In genomic region chr13:21786189-21786898, GRCm38 (mm10) we compare ENCODE assay signal across 8 mouse cellular contexts. TPM values are rescaled to one million over a fixed set of nuclear protein-coding genes. Genes with fewer than 3 reads are reported as not detected.
DNase-seq lines count a peak whose midpoint lies in the region; ATAC-seq and TF ChIP-seq lines count a peak whose summit lies in the region.

No protein-coding gene starts in this region.

- no peak for TF ChIP-seq POLR2A in thymus, adult 2 months (IDR thresholded peaks at IDR 0.05; ENCODE audit: control insufficient read depth, extremely low read depth, insufficient read depth, low read length, poor library complexity)

- no peaks in the 10 kb centered on the region for H3K27me3 ChIP-seq in thymus, adult 2 months (ENCODE audit: control insufficient read depth, insufficient read depth, low read length)
- no peaks in the 10 kb centered on the region for H3K27me3 ChIP-seq in embryonic facial prominence, embryonic 13.5 days
- no peaks in the 10 kb centered on the region for H3K27me3 ChIP-seq in intestine, embryonic 15.5 days (replicated peaks)
- no peaks in the 10 kb centered on the region for H3K27me3 ChIP-seq in neural tube, embryonic 11.5 days (ENCODE audit: control insufficient read depth, insufficient read depth, low read length)

- TF ChIP-seq CTCF in thymus, adult 2 months (IDR thresholded peaks at IDR 0.05; ENCODE audit: borderline replicate concordance, control insufficient read depth, extremely low read depth, insufficient read depth, low read length, poor library complexity), result no peak

- peaks cover 8% of the 10 kb centered on the region for H3K4me1 ChIP-seq in thymus, adult 2 months (replicated peaks; ENCODE audit: control insufficient read depth, insufficient read depth, low read length)
- peaks cover 38% of the 10 kb centered on the region for H3K4me1 ChIP-seq in embryonic facial prominence, embryonic 13.5 days
- H3K4me1 ChIP-seq in intestine, embryonic 15.5 days (replicated peaks), result peaks cover 23% of the 10 kb centered on the region
- peaks cover 18% of the 10 kb centered on the region; the same call in 1 of the 2 replicates for H3K4me1 ChIP-seq in neural tube, embryonic 11.5 days (ENCODE audit: control insufficient read depth, insufficient read depth, low read length)

- peak overlapping the region; percentile 62 for H3K4me2 ChIP-seq in embryonic facial prominence, embryonic 13.5 days
- peak overlapping the region; percentile 60 for H3K4me2 ChIP-seq in intestine, embryonic 15.5 days (replicated peaks)
- peak overlapping the region; percentile 43 for H3K4me2 ChIP-seq in neural tube, embryonic 11.5 days (ENCODE audit: low read depth)

- WGBS in thymus, adult 2 months, result 20% methylated on average over 8 of the region's 8 CpGs
- 5% methylated on average over 8 of the region's 8 CpGs for WGBS in embryonic facial prominence, embryonic 13.5 days
- 8% methylated on average over 8 of the region's 8 CpGs for WGBS in intestine, embryonic 15.5 days
- WGBS in neural tube, embryonic 11.5 days, result 4% methylated on average over 8 of the region's 8 CpGs

- no peaks in the 10 kb centered on the region for H3K36me3 ChIP-seq in thymus, adult 2 months (ENCODE audit: control insufficient read depth, insufficient read depth, low read length)
- H3K36me3 ChIP-seq in embryonic facial prominence, embryonic 13.5 days, result no peaks in the 10 kb centered on the region
- no peaks in the 10 kb centered on the region for H3K36me3 ChIP-seq in intestine, embryonic 15.5 days
- H3K36me3 ChIP-seq in neural tube, embryonic 11.5 days (ENCODE audit: control insufficient read depth, insufficient read depth, low read length), result no peaks in the 10 kb centered on the region

- peak overlapping the region; percentile 89 for H3K27ac ChIP-seq in thymus, adult 2 months (ENCODE audit: control insufficient read depth, insufficient read depth, low read length)
- peak overlapping the region; percentile 95 for H3K27ac ChIP-seq in embryonic facial prominence, embryonic 13.5 days
- H3K27ac ChIP-seq in intestine, embryonic 15.5 days, result peak overlapping the region; percentile 84
- peak overlapping the region; percentile 81 for H3K27ac ChIP-seq in neural tube, embryonic 11.5 days (ENCODE audit: low read depth, low read length)

- H3K4me3 ChIP-seq in thymus, adult 2 months (ENCODE audit: control insufficient read depth, insufficient read depth, low read length), result peak overlapping the region; percentile 47
- peak overlapping the region; percentile 42 for H3K4me3 ChIP-seq in embryonic facial prominence, embryonic 13.5 days
- peak overlapping the region; percentile 34 for H3K4me3 ChIP-seq in intestine, embryonic 15.5 days (replicated peaks)
- peak overlapping the region; percentile 25 for H3K4me3 ChIP-seq in neural tube, embryonic 11.5 days (ENCODE audit: low read depth, low read length)

- peak overlapping the region; percentile 73 for H3K9ac ChIP-seq in embryonic facial prominence, embryonic 13.5 days
- H3K9ac ChIP-seq in intestine, embryonic 15.5 days, result peak overlapping the region; percentile 41
- H3K9ac ChIP-seq in neural tube, embryonic 11.5 days (ENCODE audit: low read length), result peak overlapping the region; percentile 57

- DNase-seq in thymus, adult 2 months, result no peak
- DNase-seq in thymus, postnatal 4 days, result no peak
- DNase-seq in neural tube, embryonic 11.5 days (ENCODE audit: low spot score), result peak; percentile 42
- DNase-seq in gastrocnemius, postnatal 25 days, result no peak
- no peak for DNase-seq in adrenal gland, postnatal 14 days

- no peaks in the 10 kb centered on the region for H3K9me3 ChIP-seq in embryonic facial prominence, embryonic 13.5 days
- H3K9me3 ChIP-seq in intestine, embryonic 15.5 days, result no peaks in the 10 kb centered on the region
- no peaks in the 10 kb centered on the region for H3K9me3 ChIP-seq in neural tube, embryonic 11.5 days (ENCODE audit: control insufficient read depth, low read length)

- ATAC-seq in embryonic facial prominence, embryonic 13.5 days (ENCODE audit: insufficient number of reproducible peaks, insufficient read depth, low FRiP score, low TSS enrichment, low read depth), result no peak
- no peak for ATAC-seq in intestine, embryonic 15.5 days
- ATAC-seq in neural tube, embryonic 11.5 days (ENCODE audit: insufficient read depth, low FRiP score, low TSS enrichment), result no peak
- no peak for ATAC-seq in granulocyte monocyte progenitor cell, adult 5-6 weeks (replicated peaks; ENCODE audit: poor library complexity, severe bottlenecking)

RNA-seq across cellular contexts. Expression of gene Hist1h2an, which starts 0.7 kb away (rescaled TPM):
- polyA plus RNA-seq in thymus, adult 2 months (2012; rRNA removed), result 183 and 223 TPM in 2 replicates
- polyA plus RNA-seq in embryonic facial prominence, embryonic 13.5 days (2015; fragmentation: Nextera tagmentation; extraction: Ambion mirVana), result 10.9 and 15.4 TPM in 2 replicates
- 2.4 and 4.7 TPM in 2 replicates for polyA plus RNA-seq in intestine, embryonic 15.5 days (2015; fragmentation: Nextera tagmentation; extraction: Ambion mirVana)
- 11.7 and 14.0 TPM in 2 replicates for polyA plus RNA-seq in neural tube, embryonic 11.5 days (2014; fragmentation: Nextera tagmentation; extraction: Ambion mirVana)
- 1 to 10 TPM; 1.0 to 2.4 TPM for total RNA-seq in gastrocnemius, postnatal 25 days (2021)
- total RNA-seq in granulocyte monocyte progenitor cell, adult 5-6 weeks (2014; fragmentation: Nextera tagmentation), result 8.9 TPM in 1 of 2 replicates, not detected in the other
- 984 and 1,144 TPM in 2 replicates for total RNA-seq in granulocyte monocyte progenitor cell, adult 5-6 weeks (2017)
- total RNA-seq in adrenal gland, postnatal 14 days (2021), result 38.5 and 43.6 TPM in 2 replicates

RNA-seq across cellular contexts. Expression of gene Hist1h2bp, which starts 0.9 kb away (rescaled TPM):
- polyA plus RNA-seq in thymus, adult 2 months (2012; rRNA removed), result 39.3 and 52.7 TPM in 2 replicates
- 0.72 and 1.7 TPM in 2 replicates for polyA plus RNA-seq in embryonic facial prominence, embryonic 13.5 days (2015; fragmentation: Nextera tagmentation; extraction: Ambion mirVana)
- 2.0 TPM in 2 replicates for polyA plus RNA-seq in intestine, embryonic 15.5 days (2015; fragmentation: Nextera tagmentation; extraction: Ambion mirVana)
- 2.2 and 2.6 TPM in 2 replicates for polyA plus RNA-seq in neural tube, embryonic 11.5 days (2014; fragmentation: Nextera tagmentation; extraction: Ambion mirVana)
- 1 to 10 TPM; 5.3 to 6.0 TPM for total RNA-seq in gastrocnemius, postnatal 25 days (2021)
- total RNA-seq in granulocyte monocyte progenitor cell, adult 5-6 weeks (2014; fragmentation: Nextera tagmentation), result 8.8 and 28.0 TPM in 2 replicates
- total RNA-seq in granulocyte monocyte progenitor cell, adult 5-6 weeks (2017), result 41.2 and 55.0 TPM in 2 replicates
- 68.9 and 94.7 TPM in 2 replicates for total RNA-seq in adrenal gland, postnatal 14 days (2021)

RNA-seq across cellular contexts. Expression of gene Hist1h3i, which starts 3.2 kb away (rescaled TPM):
- polyA plus RNA-seq in thymus, adult 2 months (2012; rRNA removed), result 484 and 650 TPM in 2 replicates
- 128 and 155 TPM in 2 replicates for polyA plus RNA-seq in embryonic facial prominence, embryonic 13.5 days (2015; fragmentation: Nextera tagmentation; extraction: Ambion mirVana)
- 89.5 and 101 TPM in 2 replicates for polyA plus RNA-seq in intestine, embryonic 15.5 days (2015; fragmentation: Nextera tagmentation; extraction: Ambion mirVana)
- 228 and 229 TPM in 2 replicates for polyA plus RNA-seq in neural tube, embryonic 11.5 days (2014; fragmentation: Nextera tagmentation; extraction: Ambion mirVana)
- 10 to 100 TPM; 20.0 to 23.8 TPM for total RNA-seq in gastrocnemius, postnatal 25 days (2021)
- 73.1 and 153 TPM in 2 replicates for total RNA-seq in granulocyte monocyte progenitor cell, adult 5-6 weeks (2014; fragmentation: Nextera tagmentation)
- 268 and 310 TPM in 2 replicates for total RNA-seq in granulocyte monocyte progenitor cell, adult 5-6 weeks (2017)
- 215 and 253 TPM in 2 replicates for total RNA-seq in adrenal gland, postnatal 14 days (2021)

RNA-seq across cellular contexts. Expression of gene Hist1h1b, which starts 5.9 kb away (rescaled TPM):
- 22.4 and 28.1 TPM in 2 replicates for polyA plus RNA-seq in thymus, adult 2 months (2012; rRNA removed)
- 30.2 and 32.9 TPM in 2 replicates for polyA plus RNA-seq in embryonic facial prominence, embryonic 13.5 days (2015; fragmentation: Nextera tagmentation; extraction: Ambion mirVana)
- 19.8 and 25.0 TPM in 2 replicates for polyA plus RNA-seq in intestine, embryonic 15.5 days (2015; fragmentation: Nextera tagmentation; extraction: Ambion mirVana)
- 15.4 and 16.9 TPM in 2 replicates for polyA plus RNA-seq in neural tube, embryonic 11.5 days (2014; fragmentation: Nextera tagmentation; extraction: Ambion mirVana)
- 1 to 10 TPM; 3.9 to 9.2 TPM for total RNA-seq in gastrocnemius, postnatal 25 days (2021)
- 278 and 329 TPM in 2 replicates for total RNA-seq in granulocyte monocyte progenitor cell, adult 5-6 weeks (2014; fragmentation: Nextera tagmentation)
- 1,634 and 1,715 TPM in 2 replicates for total RNA-seq in granulocyte monocyte progenitor cell, adult 5-6 weeks (2017)
- total RNA-seq in adrenal gland, postnatal 14 days (2021), result 129 and 152 TPM in 2 replicates

RNA-seq across cellular contexts. Expression of gene Hist1h2bq, which starts 23.7 kb away (rescaled TPM):
- 200 and 237 TPM in 2 replicates for polyA plus RNA-seq in thymus, adult 2 months (2012; rRNA removed)
- 21.6 and 33.1 TPM in 2 replicates for polyA plus RNA-seq in embryonic facial prominence, embryonic 13.5 days (2015; fragmentation: Nextera tagmentation; extraction: Ambion mirVana)
- polyA plus RNA-seq in intestine, embryonic 15.5 days (2015; fragmentation: Nextera tagmentation; extraction: Ambion mirVana), result 14.5 and 16.7 TPM in 2 replicates
- 20.3 and 20.8 TPM in 2 replicates for polyA plus RNA-seq in neural tube, embryonic 11.5 days (2014; fragmentation: Nextera tagmentation; extraction: Ambion mirVana)
- 10 to 100 TPM; 18.0 to 21.3 TPM for total RNA-seq in gastrocnemius, postnatal 25 days (2021)
- total RNA-seq in granulocyte monocyte progenitor cell, adult 5-6 weeks (2014; fragmentation: Nextera tagmentation), result 261 and 279 TPM in 2 replicates
- total RNA-seq in granulocyte monocyte progenitor cell, adult 5-6 weeks (2017), result 496 and 652 TPM in 2 replicates
- 128 and 131 TPM in 2 replicates for total RNA-seq in adrenal gland, postnatal 14 days (2021)

Comparison
In these comparisons a context has a peak if more than half of its experiments do, and no peak if none do; other contexts are left out.
1. RNA of gene Hist1h2an, which starts 0.7 kb away (polyA plus RNA-seq): 183 to 223 TPM in thymus, adult 2 months; 11.7 to 14.0 TPM in neural tube, embryonic 11.5 days, 10.9 to 15.4 TPM in embryonic facial prominence, embryonic 13.5 days and 2.4 to 4.7 TPM in intestine, embryonic 15.5 days; every median in the first group is over 10 times any median in the second.
2. RNA of gene Hist1h2bp, which starts 0.9 kb away (polyA plus RNA-seq): 39.3 to 52.7 TPM in thymus, adult 2 months; 2.2 to 2.6 TPM in neural tube, embryonic 11.5 days, 2.0 TPM in intestine, embryonic 15.5 days and 0.72 to 1.7 TPM in embryonic facial prominence, embryonic 13.5 days; every median in the first group is over 10 times any median in the second.
3. Peak in every context shown above with its lines, with median percentiles within 50 percentile points of each other: H3K27ac ChIP-seq, H3K4me3 ChIP-seq, H3K4me2 ChIP-seq and H3K9ac ChIP-seq.